In genomic region chr10:38555040-38555439, GRCm38 (mm10) we compare ENCODE assay signal across 8 mouse cellular contexts.
DNase-seq lines count a peak whose midpoint lies in the region; ATAC-seq and TF ChIP-seq lines count a peak whose summit lies in the region.

No protein-coding gene starts in this region.

- peak; percentile 38; the same call in 1 of the 2 replicates for ATAC-seq in lung, postnatal 0 days
- ATAC-seq in hindbrain, embryonic 15.5 days (ENCODE audit: low FRiP score, low read depth): peak; percentile 86

- no peak for TF ChIP-seq EP300 in lung, postnatal 0 days (IDR thresholded peaks at IDR 0.05)

- H3K4me1 ChIP-seq in lung, postnatal 0 days (ENCODE audit: insufficient read depth, low read depth, low read length): no peaks in the 10 kb centered on the region
- peaks cover 9% of the 10 kb centered on the region for H3K4me1 ChIP-seq in hindbrain, embryonic 15.5 days (replicated peaks)

- no peak overlapping the region for H3K9ac ChIP-seq in lung, postnatal 0 days (replicated peaks; ENCODE audit: low read depth)
- no peak overlapping the region for H3K9ac ChIP-seq in hindbrain, embryonic 15.5 days

- H3K36me3 ChIP-seq in lung, postnatal 0 days (ENCODE audit: insufficient read depth, low read length): no peaks in the 10 kb centered on the region
- H3K36me3 ChIP-seq in hindbrain, embryonic 15.5 days: no peaks in the 10 kb centered on the region

- no peak overlapping the region for H3K4me3 ChIP-seq in lung, postnatal 0 days (ENCODE audit: low read depth, low read length)
- H3K4me3 ChIP-seq in hindbrain, embryonic 15.5 days: no peak overlapping the region

- H3K9me3 ChIP-seq in lung, postnatal 0 days (ENCODE audit: low read length): no peaks in the 10 kb centered on the region
- H3K9me3 ChIP-seq in hindbrain, embryonic 15.5 days: no peaks in the 10 kb centered on the region

- WGBS in lung, postnatal 0 days: 35% methylated on average over 5 of the region's 5 CpGs
- WGBS in hindbrain, embryonic 15.5 days: 3% methylated on average over 5 of the region's 5 CpGs

- DNase-seq in lung, postnatal 0 days (ENCODE audit: low spot score): peak; percentile 19
- no peak for DNase-seq in lung, postnatal 25 days (ENCODE audit: low spot score)
- DNase-seq in mesoderm, embryonic 11.5 days (ENCODE audit: low read depth, low spot score): peak; percentile 74
- peak; percentile 83 for DNase-seq in telencephalon, adult 2 months (ENCODE audit: low read depth, low spot score)
- no peak for DNase-seq in adrenal gland, adult 8-10 months
- DNase-seq in spleen, postnatal 4 days (ENCODE audit: low spot score in 2 of 2): no peak
- no peak for DNase-seq in spleen, adult 18-20 months

- no peaks in the 10 kb centered on the region for H3K27me3 ChIP-seq in lung, postnatal 0 days (replicated peaks; ENCODE audit: insufficient read depth, low read length)
- no peaks in the 10 kb centered on the region for H3K27me3 ChIP-seq in hindbrain, embryonic 15.5 days

- TF ChIP-seq CTCF in lung, postnatal 0 days (IDR thresholded peaks at IDR 0.05): no peak

- H3K4me2 ChIP-seq in lung, postnatal 0 days (replicated peaks; ENCODE audit: low read depth, low read length): no peak overlapping the region
- peak overlapping the region; percentile 26; the same call in 1 of the 2 replicates for H3K4me2 ChIP-seq in hindbrain, embryonic 15.5 days

- H3K27ac ChIP-seq in lung, postnatal 0 days (ENCODE audit: low read length): no peak overlapping the region
- H3K27ac ChIP-seq in hindbrain, embryonic 15.5 days (replicated peaks): peak overlapping the region; percentile 74

Comparison
In these comparisons a context has a peak if more than half of its experiments do, and no peak if none do; other contexts are left out.
1. DNase-seq: peak in lung, postnatal 0 days (single experiment), mesoderm, embryonic 11.5 days (single experiment) and telencephalon, adult 2 months (single experiment); none in lung, postnatal 25 days (single experiment), adrenal gland, adult 8-10 months (single experiment), spleen, postnatal 4 days (0 of 2) and spleen, adult 18-20 months (0 of 2).